Mouse (Mus musculus): ENCODE results near the gene Cbx3. TPM values are rescaled to one million over a fixed set of nuclear protein-coding genes. Genes with fewer than 3 reads are reported as not detected.

The Cbx3 gene
- total and polyA plus RNA-seq, 3 experiments: 145 to 300 (median 258) TPM

GRCm38 (mm10) chr6:51508750-51509648 lies 38.8 kb downstream of the Cbx3 start:
- peaks cover 0 to 5% of the 10 kb centered on the region in 2 experiments; a peak in 2 of 4 replicates for H3K4me1 ChIP-seq (ENCODE audit: control insufficient read depth in 1 of 2, insufficient read depth in 2 of 2)
- H3K36me3 ChIP-seq (replicated peaks in 1 of 2; ENCODE audit: control insufficient read depth in 1 of 2, insufficient read depth in 1 of 2, low read length in 1 of 2): no peaks in the 10 kb centered on the region
- DNase-seq (ENCODE audit: extremely low read depth): peak; percentile 92
- no peaks in the 10 kb centered on the region for H3K79me2 ChIP-seq (replicated peaks; ENCODE audit: control insufficient read depth, extremely low read depth, insufficient read depth, poor library complexity, severe bottlenecking)
- dilution Hi-C loops (cut with MboI; ENCODE audit: extremely low pct_ligation_motif_present, extremely low pct_unique_long_range_greater_than_20kb, low sequenced_read_pairs) (no loop called here), in situ Hi-C loops (cut with MboI; ENCODE audit: low pct_ligation_motif_present, low pct_unique_long_range_greater_than_20kb, low sequenced_read_pairs) (loop anchor here (5.0 kb wide), 1 partner anchor 68 kb away; no protein-coding TSS in a partner anchor)
- TF ChIP-seq GABPA (IDR thresholded peaks at IDR 0.05; ENCODE audit: insufficient replicate concordance, low read depth, low read length) (no peak), TCF12 (IDR thresholded peaks at IDR 0.05; ENCODE audit: low read depth, low read length) (no peak), CTCF (conservative IDR thresholded peaks at IDR 0.05 in 1 of 2, IDR thresholded peaks at IDR 0.05 in 1 of 2; ENCODE audit: low read depth in 2 of 2, low read length in 2 of 2) (peak; percentile 45 to 92), ZKSCAN1 (IDR thresholded peaks at IDR 0.05; ENCODE audit: borderline replicate concordance, low read depth, low read length) (no peak), ZMIZ1 (IDR thresholded peaks at IDR 0.05; ENCODE audit: low read depth, low read length) (0 out of 2 replicates have a peak, but pooled peaks have one; percentile 11), RCOR1 (conservative IDR thresholded peaks at IDR 0.05; ENCODE audit: low read depth, low read length) (no peak), ZNF384 (IDR thresholded peaks at IDR 0.05; ENCODE audit: low read depth, low read length) (no peak), POLR2A (IDR thresholded peaks at IDR 0.05; ENCODE audit: low read depth, low read length) (peak; percentile 54), SMC3 (IDR thresholded peaks at IDR 0.05; ENCODE audit: low read depth, low read length) (peak; percentile 55), ELF1 (IDR thresholded peaks at IDR 0.05; ENCODE audit: low read depth, low read length) (no peak; the same call in 1 of the 2 replicates), UBTF (IDR thresholded peaks at IDR 0.05; ENCODE audit: low read depth, low read length) (no peak), PAX5 (IDR thresholded peaks at IDR 0.05; ENCODE audit: low read length) (no peak), KAT2A (IDR thresholded peaks at IDR 0.05; ENCODE audit: insufficient replicate concordance, low read length) (no peak), BHLHE40 (IDR thresholded peaks at IDR 0.05; ENCODE audit: low read depth, low read length) (no peak), POLR2AphosphoS2 (IDR thresholded peaks at IDR 0.05; ENCODE audit: low read depth, low read length) (no peak), ZC3H11A (IDR thresholded peaks at IDR 0.05; ENCODE audit: low read depth, low read length) (no peak), EP300 (IDR thresholded peaks at IDR 0.05; ENCODE audit: low read length) (no peak), SIN3A (IDR thresholded peaks at IDR 0.05; ENCODE audit: low read length) (no peak), MYC (IDR thresholded peaks at IDR 0.05; ENCODE audit: low read depth, low read length) (0 out of 2 replicates have a peak, but pooled peaks have one; percentile 65), MEF2A (IDR thresholded peaks at IDR 0.05; ENCODE audit: borderline replicate concordance, low read depth, low read length) (no peak; the same call in 1 of the 2 replicates), MAX (IDR thresholded peaks at IDR 0.05; ENCODE audit: low read length) (peak; percentile 69; the same call in 1 of the 2 replicates), HCFC1 (IDR thresholded peaks at IDR 0.05; ENCODE audit: low read depth, low read length) (peak; percentile 36; the same call in 1 of the 2 replicates), MAZ (IDR thresholded peaks at IDR 0.05; ENCODE audit: low read depth, low read length) (peak; percentile 77; the same call in 1 of the 2 replicates), IRF4 (IDR thresholded peaks at IDR 0.05; ENCODE audit: low read depth, low read length) (0 out of 2 replicates have a peak, but pooled peaks have one; percentile 30), NELFE (IDR thresholded peaks at IDR 0.05; ENCODE audit: low read depth, low read length) (peak; percentile 59; the same call in 1 of the 2 replicates), USF1 (IDR thresholded peaks at IDR 0.05; ENCODE audit: low read depth, low read length) (no peak), CHD1 (IDR thresholded peaks at IDR 0.05; ENCODE audit: low read depth, low read length) (peak; percentile 41; the same call in 1 of the 2 replicates), JUND (conservative IDR thresholded peaks at IDR 0.05; ENCODE audit: low read depth, low read length) (no peak), USF2 (conservative IDR thresholded peaks at IDR 0.05; ENCODE audit: low read depth, low read length) (no peak), MXI1 (IDR thresholded peaks at IDR 0.05; ENCODE audit: low read depth, low read length) (peak; percentile 7; the same call in 1 of the 2 replicates), ETS1 (conservative IDR thresholded peaks at IDR 0.05; ENCODE audit: low read depth, low read length) (no peak), TBP (conservative IDR thresholded peaks at IDR 0.05; ENCODE audit: low read depth, low read length) (0 out of 2 replicates have a peak, but pooled peaks have one; percentile 65), NRF1 (IDR thresholded peaks at IDR 0.05; ENCODE audit: low read depth, low read length) (peak; percentile 92), RAD21 (IDR thresholded peaks at IDR 0.05; ENCODE audit: low read depth, low read length) (peak; percentile 77), JUN (IDR thresholded peaks at IDR 0.05; ENCODE audit: insufficient read depth, low read depth, low read length) (no peak)
- H3K9me3 ChIP-seq (replicated peaks; ENCODE audit: low read length): no peaks in the 10 kb centered on the region
- peak overlapping the region; percentile 87 for H3K4me2 ChIP-seq (ENCODE audit: insufficient read depth, low read depth, poor library complexity, severe bottlenecking)
- no peaks in the 10 kb centered on the region for H3K27me3 ChIP-seq (replicated peaks)
- H3K27ac ChIP-seq (ENCODE audit: insufficient read depth, low read depth): no peak overlapping the region
- peak overlapping the region; percentile 26 to 53 (median 33) for H3K4me3 ChIP-seq (replicated peaks in 1 of 3; ENCODE audit: low read depth in 2 of 3, low read length in 2 of 3, poor library complexity in 1 of 3)
- H3K9ac ChIP-seq (ENCODE audit: insufficient read depth, low read depth): peak overlapping the region; percentile 82

Measured in CH12.LX (cell line).